Mouse (Mus musculus): ENCODE measurements at regions not wholly inside any gene's neighbourhood (a gene's known extent, or its start where the extent isn't known, plus 50 kb on each side); places are given as distances from the start of the nearest gene placed in this dataset.

- 63% methylated on average over 2 of the region's 2 CpGs for WGBS (ENCODE audit: insufficient replicate concordance)
- H3K36me3 ChIP-seq (replicated peaks; ENCODE audit: control insufficient read depth, insufficient read depth, low read depth), result no peaks in the 10 kb centered on the region
- no peak for DNase-seq (ENCODE audit: low read depth in 3 of 3, low spot score in 3 of 3)
- TF ChIP-seq EP300 (IDR thresholded peaks at IDR 0.05; ENCODE audit: low read depth) (no peak), CTCF (IDR thresholded peaks at IDR 0.05; ENCODE audit: low read depth) (no peak)
- ATAC-seq (ENCODE audit: insufficient read depth), result no peak
- no peaks in the 10 kb centered on the region for H3K27me3 ChIP-seq (ENCODE audit: control insufficient read depth, insufficient read depth, low read length)
- no peak overlapping the region for H3K9ac ChIP-seq (replicated peaks)
- no peaks in the 10 kb centered on the region for H3K4me1 ChIP-seq (replicated peaks; ENCODE audit: control insufficient read depth in 2 of 2, insufficient read depth in 2 of 2, low read length in 1 of 2)
- no peaks in the 10 kb centered on the region for H3K9me3 ChIP-seq (ENCODE audit: control insufficient read depth, low read length)
- no peak overlapping the region for H3K27ac ChIP-seq
- no peak overlapping the region for H3K4me3 ChIP-seq (ENCODE audit: insufficient read depth in 1 of 2, low read depth in 2 of 2, low read length in 2 of 2)
- no peak overlapping the region for H3K4me2 ChIP-seq (ENCODE audit: low read depth)
Observed at GRCm38 (mm10) chr4:49914221-49914620, 68.7 kb upstream of the Grin3a start.

DNA sequence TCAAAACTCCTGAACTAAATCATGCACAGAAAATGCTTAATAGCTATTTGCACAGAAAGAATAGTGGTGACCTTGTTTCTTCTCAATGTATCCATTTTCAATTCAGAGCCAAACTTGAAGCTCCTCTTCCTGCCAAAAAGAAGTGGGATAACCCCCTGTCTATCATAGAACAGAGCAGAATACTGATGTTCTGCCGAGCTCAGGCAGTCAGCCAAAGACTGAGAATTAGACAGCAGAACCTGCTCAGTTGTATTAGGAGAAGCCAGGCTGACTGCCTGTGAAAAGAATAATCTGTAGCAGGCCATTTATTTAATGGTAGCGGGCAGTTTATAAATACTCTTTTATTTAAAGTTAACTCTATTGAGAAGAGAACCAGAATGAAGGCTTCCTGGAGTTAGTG, 68.1 kb upstream of the Grin3a start:
- TF ChIP-seq EP300 (IDR thresholded peaks at IDR 0.05; ENCODE audit: low read depth) (no peak), CTCF (IDR thresholded peaks at IDR 0.05; ENCODE audit: low read depth) (no peak)
- no peak for DNase-seq (ENCODE audit: low read depth in 3 of 3, low spot score in 3 of 3)
- H3K4me2 ChIP-seq (ENCODE audit: low read depth), result no peak overlapping the region
- no peaks in the 10 kb centered on the region for H3K4me1 ChIP-seq (replicated peaks; ENCODE audit: control insufficient read depth in 2 of 2, insufficient read depth in 2 of 2, low read length in 1 of 2)
- no peak overlapping the region for H3K4me3 ChIP-seq (ENCODE audit: insufficient read depth in 1 of 2, low read depth in 2 of 2, low read length in 2 of 2)
- no peak for ATAC-seq (ENCODE audit: insufficient read depth)
- H3K36me3 ChIP-seq (replicated peaks; ENCODE audit: control insufficient read depth, insufficient read depth, low read depth), result no peaks in the 10 kb centered on the region
- H3K9me3 ChIP-seq (ENCODE audit: control insufficient read depth, low read length), result no peaks in the 10 kb centered on the region
- WGBS (ENCODE audit: insufficient replicate concordance), result 51% methylated on average over 2 of the region's 2 CpGs
- no peak overlapping the region for H3K9ac ChIP-seq (replicated peaks)
- no peaks in the 10 kb centered on the region for H3K27me3 ChIP-seq (ENCODE audit: control insufficient read depth, insufficient read depth, low read length)
- no peak overlapping the region for H3K27ac ChIP-seq
